Mouse (Mus musculus): ENCODE measurements around the gene Smarca2. TPM values are rescaled to one million over a fixed set of nuclear protein-coding genes. Genes with fewer than 3 reads are reported as not detected.

Gene Smarca2
- polyA plus RNA-seq, 1 experiment: 8.1 TPM

GRCm38 (mm10) chr19:26681549-26681948 lies 76.7 kb downstream of the Smarca2 start:
- DNase-seq (ENCODE audit: low read depth, low spot score): no peak
- 95% methylated on average over 8 of the region's 8 CpGs for WGBS

DNA sequence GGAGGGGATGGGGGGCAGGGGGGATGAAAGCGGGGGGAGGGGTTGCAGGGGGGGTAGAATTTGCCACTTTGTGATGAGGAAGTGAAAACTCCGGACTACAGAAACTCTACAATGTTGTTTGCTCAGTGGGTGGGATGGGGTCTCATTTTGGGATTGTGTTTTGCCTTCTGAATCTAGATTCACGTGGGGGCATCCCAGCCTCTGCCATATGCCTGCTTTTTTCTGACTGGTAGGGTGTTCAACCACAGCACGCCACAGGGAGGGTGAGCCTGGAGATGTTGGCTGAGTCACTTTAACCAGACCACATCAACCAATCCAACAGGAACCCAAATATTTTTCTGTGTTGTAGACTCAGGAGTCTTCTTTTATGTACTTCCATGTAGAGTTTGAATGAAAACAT lies 77.3 kb downstream of the Smarca2 start:
- WGBS: 89% methylated on average over 4 of the region's 4 CpGs
- DNase-seq (ENCODE audit: low read depth, low spot score): no peak

GRCm38 (mm10) chr19:26682731-26683130 lies 77.9 kb downstream of the Smarca2 start:
- DNase-seq (ENCODE audit: low read depth, low spot score): no peak
- 93% methylated on average over 2 of the region's 2 CpGs for WGBS

- DNase-seq (ENCODE audit: low read depth, low spot score): no peak
- 92% methylated on average over 8 of the region's 8 CpGs for WGBS
Measured at GRCm38 (mm10) chr19:26683731-26684130, 78.9 kb downstream of the Smarca2 start.

DNA sequence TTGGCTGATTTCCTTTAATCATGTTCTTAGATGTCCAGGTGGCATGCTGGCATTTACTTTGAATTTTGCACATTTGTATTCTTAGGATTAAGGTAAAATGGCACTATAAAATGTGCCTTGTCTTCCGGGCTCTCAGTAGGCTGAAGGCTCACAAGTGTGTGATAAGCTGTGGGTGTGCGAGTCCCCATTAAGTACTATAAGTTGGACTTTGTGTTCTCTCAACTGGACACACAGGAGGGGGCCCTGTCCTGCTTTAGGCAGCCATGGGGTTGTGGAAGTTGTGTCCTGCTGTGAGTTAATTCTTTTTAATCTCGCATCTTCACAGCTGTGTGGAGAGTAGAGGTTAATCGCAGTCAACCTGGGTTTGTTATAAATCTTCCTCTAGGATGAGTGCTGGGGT lies 85.7 kb downstream of the Smarca2 start:
- no peak for DNase-seq (ENCODE audit: low read depth, low spot score)
- WGBS: 78% methylated on average over 4 of the region's 4 CpGs

DNA sequence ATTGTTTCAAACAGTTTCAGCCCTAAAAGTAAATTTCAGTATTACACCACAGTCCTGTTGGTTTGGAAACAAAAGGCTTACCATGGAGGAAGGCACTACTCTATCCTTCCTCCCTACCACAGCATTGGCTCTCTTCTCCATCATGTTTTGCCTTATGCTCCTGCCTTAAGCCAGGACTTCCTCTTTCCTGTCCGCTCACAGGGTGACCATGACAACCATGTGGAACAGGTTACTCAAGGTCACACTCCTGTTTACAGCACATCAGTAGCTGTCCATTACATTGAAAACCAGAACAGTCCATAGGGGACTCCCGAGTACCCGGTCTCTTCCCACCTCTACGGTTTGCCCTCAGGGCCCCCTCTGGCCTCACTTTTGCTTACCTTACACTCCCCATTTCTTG lies 92.3 kb downstream of the Smarca2 start:
- no peak for DNase-seq (ENCODE audit: low read depth, low spot score)
- 57% methylated on average over 4 of the region's 4 CpGs for WGBS

- DNase-seq (ENCODE audit: low read depth, low spot score): no peak
- WGBS: 82% methylated on average over 10 of the region's 10 CpGs
Measured at GRCm38 (mm10) chr19:26704545-26705209, 99.8 kb downstream of the Smarca2 start.

- no peak for DNase-seq (ENCODE audit: low read depth, low spot score)
- WGBS: 71% methylated on average over 5 of the region's 5 CpGs
Measured at GRCm38 (mm10) chr19:26706910-26707309, 102.1 kb downstream of the Smarca2 start.

- DNase-seq (ENCODE audit: low read depth, low spot score): no peak
Measured at GRCm38 (mm10) chr19:26709095-26709494, 104.2 kb downstream of the Smarca2 start.

DNA sequence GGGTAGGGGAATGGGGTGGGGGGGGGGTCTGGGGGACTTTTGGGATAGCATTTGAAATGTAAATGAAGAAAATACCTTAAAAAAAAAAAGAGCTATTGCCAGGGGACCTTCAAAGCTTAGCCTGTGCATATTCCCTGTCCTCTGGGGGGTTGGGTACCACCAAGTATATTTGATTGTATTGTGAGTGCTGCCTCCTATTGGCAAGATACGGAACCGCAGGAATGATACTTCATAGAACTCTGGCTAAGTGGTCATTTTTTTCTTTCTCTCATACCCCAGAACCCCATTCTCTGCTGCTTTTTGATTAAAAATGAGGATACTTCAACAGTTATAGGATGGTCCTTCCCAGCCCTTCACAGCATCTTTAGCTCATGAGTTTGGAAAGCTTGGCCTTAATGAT lies 106.4 kb downstream of the Smarca2 start:
- WGBS: 72% methylated on average over 2 of the region's 2 CpGs
- no peak for DNase-seq (ENCODE audit: low read depth, low spot score)

More at GRCm38 (mm10) chr19:26709095-26709494, 104.2 kb downstream of the Smarca2 start:
- 46% methylated on average over 12 of the region's 12 CpGs for WGBS

DNA sequence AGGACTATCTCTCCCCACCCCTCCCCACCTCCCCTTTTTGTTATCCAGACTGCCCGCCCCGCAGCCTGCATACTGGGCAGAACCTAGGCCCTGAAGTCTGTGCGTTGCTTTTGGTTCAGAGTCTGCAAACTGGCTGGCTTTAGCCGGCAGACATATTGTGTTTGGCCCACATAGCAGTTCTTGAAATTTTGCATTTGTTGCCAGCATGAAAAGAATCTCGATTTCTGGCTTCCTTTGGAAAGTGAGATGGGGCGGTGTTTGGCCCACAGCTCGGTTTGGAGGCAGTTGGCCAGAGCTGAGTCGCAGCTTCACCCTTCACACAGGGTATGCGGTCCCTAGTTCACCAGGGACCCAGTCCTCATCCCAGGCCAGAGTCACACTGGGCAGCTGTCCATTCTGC lies 111.4 kb downstream of the Smarca2 start:
- no peak for DNase-seq (ENCODE audit: low read depth, low spot score)
- 69% methylated on average over 9 of the region's 9 CpGs for WGBS

DNA sequence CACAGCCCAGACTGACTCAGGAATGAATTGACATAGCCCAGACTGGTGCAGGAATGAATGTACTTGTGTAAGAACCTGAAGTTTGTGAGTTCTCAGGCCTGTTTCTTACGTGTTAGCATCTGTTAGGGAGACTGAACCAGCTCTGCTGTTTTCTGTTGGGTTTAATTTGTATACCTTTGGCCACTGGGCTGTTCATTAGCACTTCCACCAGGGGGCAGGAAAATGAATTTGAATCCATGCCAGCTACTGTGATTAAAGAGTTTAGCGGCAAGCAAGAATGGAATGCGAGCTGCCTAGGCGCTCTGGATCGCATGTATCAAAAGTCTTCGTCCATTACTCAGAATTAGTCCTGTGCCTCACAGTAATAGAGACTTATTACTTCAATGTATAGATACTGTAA lies 113.4 kb downstream of the Smarca2 start:
- WGBS: 16% methylated on average over 6 of the region's 6 CpGs
- peak; percentile 14 for DNase-seq (ENCODE audit: low read depth, low spot score)

GRCm38 (mm10) chr19:26719161-26719560 lies 114.3 kb downstream of the Smarca2 start:
- WGBS: 95% methylated on average over 7 of the region's 7 CpGs
- DNase-seq (ENCODE audit: low read depth, low spot score): no peak

DNA sequence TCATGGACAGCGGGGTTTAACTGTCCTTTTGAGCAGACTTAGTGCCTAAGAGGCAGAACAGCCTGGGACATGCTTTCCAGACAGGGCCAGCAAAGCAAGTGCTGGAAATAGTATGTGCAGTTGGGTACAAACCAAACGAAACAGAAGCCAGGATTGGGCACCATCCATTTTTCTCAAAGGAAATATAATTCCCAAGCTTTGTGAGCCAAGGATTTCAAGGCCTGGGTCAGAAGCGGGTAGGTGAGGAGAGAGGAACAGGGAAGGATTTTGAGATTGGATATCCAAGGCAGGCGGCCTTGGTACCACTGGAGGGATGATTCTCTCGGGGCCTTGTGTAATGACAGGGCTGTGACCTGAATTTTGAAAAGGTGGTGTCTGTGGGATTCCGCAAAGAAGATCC lies 116.9 kb downstream of the Smarca2 start:
- WGBS: 91% methylated on average over 6 of the region's 6 CpGs
- DNase-seq (ENCODE audit: low read depth, low spot score): no peak

DNA sequence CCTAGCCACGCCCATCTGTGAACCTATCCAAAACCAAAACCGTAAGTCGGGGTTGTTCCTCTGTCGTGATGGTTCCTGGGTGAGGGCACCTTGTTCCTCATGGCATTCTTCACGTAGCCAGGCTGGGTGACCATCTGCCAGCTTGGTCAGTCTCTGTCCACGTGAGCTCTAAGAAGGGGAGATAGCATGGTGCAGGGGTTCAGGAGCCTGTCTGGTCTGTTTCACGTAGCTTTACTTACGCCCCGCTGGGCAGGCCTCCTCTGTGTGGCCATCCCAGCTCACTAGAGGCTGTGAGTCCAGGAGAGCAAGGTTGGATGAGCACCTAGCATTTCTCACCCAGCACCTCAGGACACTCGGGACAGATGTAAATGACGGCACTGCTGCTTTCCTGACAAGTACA lies 119.0 kb downstream of the Smarca2 start:
- no peak for DNase-seq (ENCODE audit: low read depth, low spot score)
- 90% methylated on average over 11 of the region's 11 CpGs for WGBS

DNA sequence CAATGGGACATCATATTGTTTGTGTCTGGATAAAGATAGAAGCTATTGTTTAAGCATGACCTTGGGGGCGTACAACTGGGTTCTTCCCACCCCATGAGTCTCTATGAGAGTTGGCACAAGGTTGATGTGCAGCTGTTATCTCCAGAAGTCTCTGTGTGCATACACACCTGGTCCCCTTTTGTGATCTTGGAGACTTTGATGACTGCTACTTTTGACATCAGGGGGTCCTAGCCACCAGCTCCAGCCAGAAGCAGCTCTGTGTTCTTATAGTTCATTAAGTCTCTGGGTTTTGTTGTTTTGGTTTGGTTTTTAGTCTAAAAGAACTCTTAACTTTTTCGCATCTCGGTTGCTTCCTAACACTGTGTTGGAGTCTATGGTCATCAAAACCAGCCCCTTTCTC lies 119.8 kb downstream of the Smarca2 start:
- WGBS: 94% methylated on average over 3 of the region's 3 CpGs
- no peak for DNase-seq (ENCODE audit: low read depth, low spot score)

DNA sequence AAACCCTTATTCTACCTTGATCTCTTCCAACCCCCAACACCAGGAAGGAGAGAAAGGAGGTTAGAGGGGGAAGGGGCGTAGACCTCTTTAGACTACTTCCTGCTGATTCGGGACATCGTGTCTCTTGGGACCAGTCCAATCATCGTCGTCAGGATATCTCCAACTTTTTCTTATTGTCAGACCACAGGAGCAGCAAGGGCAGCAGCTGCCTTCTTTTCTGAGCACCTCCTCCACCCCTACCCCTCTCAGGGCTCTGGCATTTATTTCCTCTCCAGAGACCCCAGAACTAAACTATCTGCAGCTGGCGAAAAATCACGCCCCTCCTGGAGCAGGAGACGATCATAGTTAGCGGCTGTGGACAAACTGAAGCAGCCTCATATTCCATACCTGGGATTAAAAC lies 122.9 kb downstream of the Smarca2 start:
- WGBS: 76% methylated on average over 9 of the region's 9 CpGs
- DNase-seq (ENCODE audit: low read depth, low spot score): no peak

DNA sequence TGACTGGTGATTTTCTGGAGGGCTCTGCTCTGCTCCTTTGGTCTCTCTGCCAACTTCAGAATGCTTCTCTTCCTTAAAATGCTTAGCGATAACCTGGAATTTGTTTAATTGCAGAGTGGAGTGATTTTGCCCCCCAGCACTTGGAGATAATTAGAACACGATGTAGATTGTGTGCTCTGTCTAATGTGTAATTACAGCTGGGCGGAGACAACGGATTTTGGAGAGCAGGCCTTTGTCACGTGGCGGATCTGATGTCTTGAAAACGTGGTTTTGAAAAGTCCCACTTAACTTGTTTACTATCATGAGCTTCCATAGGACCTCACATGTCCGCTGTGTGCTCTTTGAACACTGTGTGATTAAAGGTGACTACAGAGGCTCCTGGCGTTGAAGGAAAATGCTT lies 125.6 kb downstream of the Smarca2 start:
- no peak for DNase-seq (ENCODE audit: low read depth, low spot score)
- 60% methylated on average over 9 of the region's 9 CpGs for WGBS

DNA sequence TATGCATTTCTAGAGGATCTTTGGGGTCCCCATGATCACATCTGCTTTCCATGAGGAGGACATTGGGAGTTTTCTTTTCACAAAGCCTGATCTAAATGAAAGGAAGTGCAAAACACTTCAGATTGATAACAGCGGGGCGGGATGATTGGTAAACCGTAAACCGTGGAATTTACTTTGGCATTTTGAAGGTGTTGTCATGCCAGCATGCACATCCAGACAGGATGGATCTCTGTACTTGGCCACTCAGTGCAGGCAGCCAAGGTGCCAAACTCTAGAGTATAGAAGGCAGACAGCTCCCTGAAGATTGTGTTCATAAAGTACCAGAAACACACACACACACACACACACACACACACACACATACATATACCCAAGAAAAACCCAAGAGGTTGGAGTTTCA lies 126.3 kb downstream of the Smarca2 start:
- no peak for DNase-seq (ENCODE audit: low read depth, low spot score)
- 54% methylated on average over 4 of the region's 4 CpGs for WGBS

GRCm38 (mm10) chr19:26731809-26732208 lies 127.0 kb downstream of the Smarca2 start:
- DNase-seq (ENCODE audit: low read depth, low spot score): no peak
- 12% methylated on average over 4 of the region's 4 CpGs for whole genome bisulfite sequencing

DNA sequence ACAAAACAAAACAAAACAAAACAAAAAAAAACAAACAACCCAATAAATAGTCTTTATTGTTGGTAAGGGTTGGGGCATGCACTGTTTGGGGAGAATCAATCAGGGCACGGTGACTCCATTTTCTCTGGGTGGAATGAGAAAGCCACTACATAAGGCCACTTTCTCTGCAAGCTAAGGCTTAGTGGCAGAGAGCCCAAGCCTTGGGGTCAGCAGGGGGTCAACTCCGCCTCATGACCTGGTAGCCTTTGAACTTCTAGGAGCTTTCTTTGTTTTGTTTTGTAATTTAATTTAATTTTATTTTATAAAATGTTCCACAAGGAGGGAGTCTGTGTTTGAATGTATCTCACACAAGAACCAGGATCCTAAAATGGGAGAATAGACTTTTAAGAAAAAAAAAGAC lies 128.2 kb downstream of the Smarca2 start:
- no peak for DNase-seq (ENCODE audit: low read depth, low spot score)
- 75% methylated on average over 2 of the region's 2 CpGs for WGBS

DNA sequence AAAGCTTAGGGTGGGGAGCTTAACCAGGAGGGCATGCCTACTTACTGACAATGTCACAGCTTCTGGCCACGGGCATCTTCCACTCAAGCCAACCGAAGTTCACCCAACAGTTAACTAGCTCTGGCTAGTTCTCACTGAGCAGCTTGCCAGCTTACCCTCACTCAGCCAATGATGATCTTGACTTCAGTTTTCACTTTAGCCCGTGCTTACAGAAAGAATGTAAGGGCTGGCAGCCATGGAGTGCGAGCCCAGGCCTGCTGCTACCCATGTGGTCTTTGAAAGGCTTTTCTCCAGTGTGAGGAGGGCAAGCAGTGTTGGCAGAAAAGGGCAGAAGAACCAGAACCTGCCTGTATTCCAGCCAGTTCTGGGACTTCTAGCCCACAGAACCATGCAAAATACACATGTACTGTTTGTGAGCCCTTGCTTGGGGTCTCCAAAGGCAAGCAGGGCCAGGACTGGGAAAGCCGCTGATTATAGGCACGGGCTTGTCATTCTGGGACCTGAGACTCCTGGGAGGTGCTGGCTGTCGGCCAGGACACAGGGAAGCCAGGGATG lies 128.8 kb downstream of the Smarca2 start:
- 67% methylated on average over 7 of the region's 7 CpGs for WGBS
- DNase-seq (ENCODE audit: low read depth, low spot score): no peak

Data from large intestine, adult 2 months (tissue).